Mouse (Mus musculus) right cerebral cortex, postnatal 4 days (tissue): ENCODE measurements at regions not wholly inside any gene's neighbourhood (a gene's known extent, or its start where the extent isn't known, plus 50 kb on each side); places are given as distances from the start of the nearest gene placed in this dataset.
"Not testable (repeated sequence)": the region's sequence is repeated elsewhere in the genome, so short reads cannot be mapped to it uniquely, and the experiment has no call there.

Source experiments
- DNase-seq: peaks from one replicate; pipeline ENCODE4 v3.0.0-alpha.2; 2022

GRCm38 (mm10) chr6:73676979-73677378 is 207.5 kb upstream of the 4931417E11Rik start:
- no peak for DNase-seq

GRCm38 (mm10) chr6:73669401-73669800 is 199.9 kb upstream of the 4931417E11Rik start:
- no peak for DNase-seq

- no peak for DNase-seq
Observed at GRCm38 (mm10) chr6:73658988-73659387, 189.5 kb upstream of the 4931417E11Rik start.

GRCm38 (mm10) chr6:73645378-73645777 is 175.9 kb upstream of the 4931417E11Rik start:
- no peak for DNase-seq

- DNase-seq: no peak
Observed at GRCm38 (mm10) chr6:73644778-73645267, 175.4 kb upstream of the 4931417E11Rik start.

GRCm38 (mm10) chr6:73628600-73628999 is 159.1 kb upstream of the 4931417E11Rik start:
- DNase-seq: no peak

GRCm38 (mm10) chr6:73626451-73626850 is 157.0 kb upstream of the 4931417E11Rik start:
- DNase-seq: no peak

GRCm38 (mm10) chr6:73624211-73624610 is 154.7 kb upstream of the 4931417E11Rik start:
- no peak for DNase-seq

- no peak for DNase-seq
Observed at GRCm38 (mm10) chr6:73621839-73622426, 152.5 kb upstream of the 4931417E11Rik start.

GRCm38 (mm10) chr6:73612266-73612665 is 142.8 kb upstream of the 4931417E11Rik start:
- DNase-seq: no peak

GRCm38 (mm10) chr6:73611839-73612238 is 142.4 kb upstream of the 4931417E11Rik start:
- no peak for DNase-seq

- no peak for DNase-seq
Observed at GRCm38 (mm10) chr6:73610048-73610624, 140.7 kb upstream of the 4931417E11Rik start.

- DNase-seq: no peak
Observed at GRCm38 (mm10) chr6:73587686-73588085, 118.2 kb upstream of the 4931417E11Rik start.

GRCm38 (mm10) chr6:73576708-73577107 is 107.2 kb upstream of the 4931417E11Rik start:
- no peak for DNase-seq

GRCm38 (mm10) chr6:73560000-73560399 is 90.5 kb upstream of the 4931417E11Rik start:
- DNase-seq: no peak

GRCm38 (mm10) chr6:73530559-73530958 is 61.1 kb upstream of the 4931417E11Rik start:
- no peak for DNase-seq

GRCm38 (mm10) chr6:73530098-73530497 is 60.6 kb upstream of the 4931417E11Rik start:
- DNase-seq: no peak

GRCm38 (mm10) chr6:73523658-73524057 is 54.2 kb upstream of the 4931417E11Rik start:
- DNase-seq: peak; percentile 13

GRCm38 (mm10) chr6:73519894-73520293 is 50.4 kb upstream of the 4931417E11Rik start:
- DNase-seq: not testable (repeated sequence)
